Mouse (Mus musculus): ENCODE data around the gene Sun1. TPM values are rescaled to one million over a fixed set of nuclear protein-coding genes. Genes with fewer than 3 reads are reported as not detected.

The Sun1 gene
- polyA plus RNA-seq, 1 experiment from 2014 or later = 56.2 TPM

DNA sequence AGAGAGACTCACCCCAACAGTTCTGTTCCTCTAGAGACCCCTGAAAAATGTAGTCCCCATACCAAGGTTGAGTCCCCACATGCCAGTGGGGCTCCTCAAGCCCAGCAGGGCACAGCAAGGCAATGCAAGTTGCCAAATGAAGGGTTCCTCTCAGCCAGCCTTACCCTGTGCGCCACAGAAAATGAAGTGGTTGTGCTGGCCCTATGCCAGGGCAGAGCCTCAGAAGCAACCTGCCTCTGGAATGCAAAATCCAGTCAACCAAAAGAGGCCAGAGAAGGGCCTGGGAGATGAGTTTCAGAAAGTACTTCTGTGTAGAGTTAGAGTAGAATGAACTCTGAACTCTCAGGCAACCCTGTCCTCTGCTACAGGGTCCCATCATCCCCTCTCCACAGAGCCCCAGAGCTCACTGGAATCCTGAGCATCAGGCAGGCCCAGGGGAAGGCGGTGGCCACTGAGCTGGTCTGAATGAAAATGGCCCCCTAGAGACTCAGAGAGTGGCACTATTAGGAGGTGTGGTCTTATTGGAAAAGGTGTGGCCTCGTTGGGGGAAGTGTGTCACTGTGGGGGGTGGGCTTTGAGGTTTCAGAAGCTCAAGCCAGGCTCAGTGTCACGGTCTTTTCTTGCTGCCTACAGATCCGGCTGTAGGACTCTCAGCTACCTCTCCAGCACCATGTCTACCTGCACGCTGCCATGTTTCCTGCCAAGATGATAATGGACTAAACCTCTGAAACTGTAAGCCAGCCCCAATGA lies 91.5 kb downstream of the Sun1 start:
- Histone ChIP-seq H3K9me3 (replicated peaks; ENCODE audit: control insufficient read depth, low read length) (no peaks in the 10 kb centered on the region), H3K4me2 (ENCODE audit: low read depth, low read length) (no peak overlapping the region), H3K4me3 (replicated peaks; ENCODE audit: low read length) (no peak overlapping the region), H3K4me1 (ENCODE audit: control insufficient read depth, insufficient read depth, low read length) (peaks cover 2% of the 10 kb centered on the region; the same call in 1 of the 2 replicates), H3K27ac (ENCODE audit: low read length) (no peak overlapping the region), H3K27me3 (ENCODE audit: control insufficient read depth, insufficient read depth, low read length) (no peaks in the 10 kb centered on the region), H3K9ac (ENCODE audit: low read length) (no peak overlapping the region), H3K36me3 (ENCODE audit: control insufficient read depth, insufficient read depth, low read length) (no peaks in the 10 kb centered on the region)
- ATAC-seq (ENCODE audit: insufficient read depth, low FRiP score) = no peak
- 64% methylated on average over 6 of the region's 6 CpGs for WGBS

GRCm38 (mm10) chr5:139294089-139294488 lies 93.7 kb downstream of the Sun1 start:
- H3K4me3 ChIP-seq (replicated peaks; ENCODE audit: low read length) = no peak overlapping the region
- no peaks in the 10 kb centered on the region for H3K27me3 ChIP-seq (ENCODE audit: control insufficient read depth, insufficient read depth, low read length)
- no peaks in the 10 kb centered on the region for H3K4me1 ChIP-seq (ENCODE audit: control insufficient read depth, insufficient read depth, low read length)
- no peak overlapping the region for H3K9ac ChIP-seq (ENCODE audit: low read length)
- no peaks in the 10 kb centered on the region for H3K36me3 ChIP-seq (ENCODE audit: control insufficient read depth, insufficient read depth, low read length)
- ATAC-seq (ENCODE audit: insufficient read depth, low FRiP score) = no peak
- H3K4me2 ChIP-seq (ENCODE audit: low read depth, low read length) = no peak overlapping the region
- WGBS = 80% methylated on average over 2 of the region's 2 CpGs
- no peaks in the 10 kb centered on the region for H3K9me3 ChIP-seq (replicated peaks; ENCODE audit: control insufficient read depth, low read length)
- H3K27ac ChIP-seq (ENCODE audit: low read length) = no peak overlapping the region

GRCm38 (mm10) chr5:139297092-139297491 lies 96.7 kb downstream of the Sun1 start:
- no peak overlapping the region for H3K4me2 ChIP-seq (ENCODE audit: low read depth, low read length)
- H3K4me1 ChIP-seq (ENCODE audit: control insufficient read depth, insufficient read depth, low read length) = peaks cover 14% of the 10 kb centered on the region; the same call in 1 of the 2 replicates
- H3K4me3 ChIP-seq (replicated peaks; ENCODE audit: low read length) = no peak overlapping the region
- no peaks in the 10 kb centered on the region for H3K36me3 ChIP-seq (ENCODE audit: control insufficient read depth, insufficient read depth, low read length)
- no peaks in the 10 kb centered on the region for H3K27me3 ChIP-seq (ENCODE audit: control insufficient read depth, insufficient read depth, low read length)
- no peak overlapping the region for H3K27ac ChIP-seq (ENCODE audit: low read length)
- no peak overlapping the region for H3K9ac ChIP-seq (ENCODE audit: low read length)
- no peaks in the 10 kb centered on the region for H3K9me3 ChIP-seq (replicated peaks; ENCODE audit: control insufficient read depth, low read length)
- ATAC-seq (ENCODE audit: insufficient read depth, low FRiP score) = no peak
- WGBS = 84% methylated on average over 10 of the region's 10 CpGs

- Histone ChIP-seq H3K4me3 (replicated peaks; ENCODE audit: low read length) (no peak overlapping the region), H3K4me1 (ENCODE audit: control insufficient read depth, insufficient read depth, low read length) (peaks cover 14% of the 10 kb centered on the region; the same call in 1 of the 2 replicates), H3K4me2 (ENCODE audit: low read depth, low read length) (no peak overlapping the region), H3K27ac (ENCODE audit: low read length) (no peak overlapping the region), H3K9me3 (replicated peaks; ENCODE audit: control insufficient read depth, low read length) (no peaks in the 10 kb centered on the region), H3K27me3 (ENCODE audit: control insufficient read depth, insufficient read depth, low read length) (no peaks in the 10 kb centered on the region), H3K9ac (ENCODE audit: low read length) (no peak overlapping the region), H3K36me3 (ENCODE audit: control insufficient read depth, insufficient read depth, low read length) (no peaks in the 10 kb centered on the region)
- no peak for ATAC-seq (ENCODE audit: insufficient read depth, low FRiP score)
- 85% methylated on average over 5 of the region's 5 CpGs for whole genome bisulfite sequencing
Measured at GRCm38 (mm10) chr5:139297745-139298144, 97.3 kb downstream of the Sun1 start.

Other genes starting within 250 kb of the Sun1 start
- gene Pdgfa, start 203.3 kb upstream of the Sun1 start, polyA plus RNA-seq (2015; fragmentation: Nextera tagmentation; extraction: Ambion mirVana) = 48.5 and 52.3 TPM in 2 replicates
- gene Prkar1b, start 50.6 kb upstream of the Sun1 start, polyA plus RNA-seq (2015; fragmentation: Nextera tagmentation; extraction: Ambion mirVana) = 25.2 and 25.8 TPM in 2 replicates
- 2.6 and 3.1 TPM in 2 replicates for gene Dnaaf5, start 50.4 kb upstream of the Sun1 start, polyA plus RNA-seq (2015; fragmentation: Nextera tagmentation; extraction: Ambion mirVana)
- 136 and 142 TPM in 2 replicates for gene Get4, start 51.7 kb downstream of the Sun1 start, polyA plus RNA-seq (2015; fragmentation: Nextera tagmentation; extraction: Ambion mirVana)
- 2.4 and 2.6 TPM in 2 replicates for gene Adap1, start 125.0 kb downstream of the Sun1 start, polyA plus RNA-seq (2015; fragmentation: Nextera tagmentation; extraction: Ambion mirVana)
- gene Cox19, start 150.8 kb downstream of the Sun1 start, polyA plus RNA-seq (2015; fragmentation: Nextera tagmentation; extraction: Ambion mirVana) = 107 and 114 TPM in 2 replicates
- gene Cyp2w1, start 152.0 kb downstream of the Sun1 start, polyA plus RNA-seq (2015; fragmentation: Nextera tagmentation; extraction: Ambion mirVana) = 11.4 and 11.5 TPM in 2 replicates
- 3.1 and 4.2 TPM in 2 replicates for gene Gpr146, start 177.1 kb downstream of the Sun1 start, polyA plus RNA-seq (2015; fragmentation: Nextera tagmentation; extraction: Ambion mirVana)
- gene C130050O18Rik, start 204.6 kb downstream of the Sun1 start, polyA plus RNA-seq (2015; fragmentation: Nextera tagmentation; extraction: Ambion mirVana) = 0.80 and 1.2 TPM in 2 replicates
- gene Gper1, start 222.5 kb downstream of the Sun1 start, polyA plus RNA-seq (2015; fragmentation: Nextera tagmentation; extraction: Ambion mirVana) = 2.9 and 3.6 TPM in 2 replicates

Data from stomach, embryonic 16.5 days (tissue).